Mouse (Mus musculus): Measurements from ENCODE around the gene Igf2r. TPM values are rescaled to one million over a fixed set of nuclear protein-coding genes. Genes with fewer than 3 reads are reported as not detected.

The Igf2r gene
- polyA plus RNA-seq, 1 experiment from 2014 or later = 52.3 TPM

- no peak overlapping the region for H3K27ac ChIP-seq (ENCODE audit: low read depth)
- WGBS = 51% methylated on average over 7 of the region's 7 CpGs
- H3K4me1 ChIP-seq (replicated peaks; ENCODE audit: control insufficient read depth, insufficient read depth, low read length) = peaks cover 5% of the 10 kb centered on the region
Measured at GRCm38 (mm10) chr17:12718251-12718650, 51.2 kb downstream of the Igf2r start.

GRCm38 (mm10) chr17:12717445-12717844 lies 52.0 kb downstream of the Igf2r start:
- no peaks in the 10 kb centered on the region for H3K27me3 ChIP-seq (replicated peaks; ENCODE audit: control insufficient read depth, insufficient read depth, low read length)
- ATAC-seq (replicated peaks; ENCODE audit: low FRiP score, low TSS enrichment, low read depth) (no peak), DNase-seq (ENCODE audit: low spot score) (no peak)
- no peak overlapping the region for H3K4me2 ChIP-seq (ENCODE audit: low read length)
- H3K9ac ChIP-seq (ENCODE audit: low read length) = no peak overlapping the region
- WGBS = 77% methylated on average over 4 of the region's 4 CpGs
- H3K4me1 ChIP-seq (replicated peaks; ENCODE audit: control insufficient read depth, insufficient read depth, low read length) = no peaks in the 10 kb centered on the region; the same call in none of the 2 replicates
- H3K27ac ChIP-seq (ENCODE audit: low read depth) = no peak overlapping the region
- H3K4me3 ChIP-seq (ENCODE audit: low read depth, low read length) = no peak overlapping the region
- no peaks in the 10 kb centered on the region for H3K9me3 ChIP-seq (ENCODE audit: control insufficient read depth, low read length)
- H3K36me3 ChIP-seq (ENCODE audit: control insufficient read depth, insufficient read depth, low read length) = peaks cover 95% of the 10 kb centered on the region

More at GRCm38 (mm10) chr17:12718251-12718650, 51.2 kb downstream of the Igf2r start:
- Histone ChIP-seq H3K36me3 (ENCODE audit: control insufficient read depth, insufficient read depth, low read length) (peaks cover 88% of the 10 kb centered on the region), H3K4me3 (ENCODE audit: low read depth, low read length) (no peak overlapping the region), H3K27me3 (replicated peaks; ENCODE audit: control insufficient read depth, insufficient read depth, low read length) (no peaks in the 10 kb centered on the region), H3K4me2 (ENCODE audit: low read length) (no peak overlapping the region), H3K9me3 (ENCODE audit: control insufficient read depth, low read length) (no peaks in the 10 kb centered on the region), H3K9ac (ENCODE audit: low read length) (no peak overlapping the region)
- ATAC-seq (replicated peaks; ENCODE audit: low FRiP score, low TSS enrichment, low read depth) (no peak), DNase-seq (ENCODE audit: low spot score) (no peak)

GRCm38 (mm10) chr17:12715032-12715431 lies 54.4 kb downstream of the Igf2r start:
- Histone ChIP-seq H3K4me1 (replicated peaks; ENCODE audit: control insufficient read depth, insufficient read depth, low read length) (no peaks in the 10 kb centered on the region; the same call in 1 of the 2 replicates), H3K4me3 (ENCODE audit: low read depth, low read length) (no peak overlapping the region), H3K27ac (ENCODE audit: low read depth) (no peak overlapping the region), H3K27me3 (replicated peaks; ENCODE audit: control insufficient read depth, insufficient read depth, low read length) (no peaks in the 10 kb centered on the region), H3K9ac (ENCODE audit: low read length) (no peak overlapping the region), H3K4me2 (ENCODE audit: low read length) (no peak overlapping the region), H3K36me3 (ENCODE audit: control insufficient read depth, insufficient read depth, low read length) (peaks cover 98% of the 10 kb centered on the region), H3K9me3 (ENCODE audit: control insufficient read depth, low read length) (no peaks in the 10 kb centered on the region)
- 53% methylated on average over 1 of the region's 1 CpGs for WGBS
- ATAC-seq (replicated peaks; ENCODE audit: low FRiP score, low TSS enrichment, low read depth) (no peak), DNase-seq (ENCODE audit: low spot score) (no peak)

- DNase-seq (ENCODE audit: low spot score) (no peak), ATAC-seq (replicated peaks; ENCODE audit: low FRiP score, low TSS enrichment, low read depth) (no peak)
- 67% methylated on average over 5 of the region's 5 CpGs for WGBS
- H3K9me3 ChIP-seq (ENCODE audit: control insufficient read depth, low read length) = no peaks in the 10 kb centered on the region
- H3K27me3 ChIP-seq (replicated peaks; ENCODE audit: control insufficient read depth, insufficient read depth, low read length) = no peaks in the 10 kb centered on the region
- H3K36me3 ChIP-seq (ENCODE audit: control insufficient read depth, insufficient read depth, low read length) = peaks cover 99% of the 10 kb centered on the region
- no peak overlapping the region for H3K27ac ChIP-seq (ENCODE audit: low read depth)
- no peak overlapping the region for H3K4me3 ChIP-seq (ENCODE audit: low read depth, low read length)
- H3K9ac ChIP-seq (ENCODE audit: low read length) = no peak overlapping the region
- no peak overlapping the region for H3K4me2 ChIP-seq (ENCODE audit: low read length)
- no peaks in the 10 kb centered on the region; the same call in 1 of the 2 replicates for H3K4me1 ChIP-seq (replicated peaks; ENCODE audit: control insufficient read depth, insufficient read depth, low read length)
Measured at GRCm38 (mm10) chr17:12714080-12714561, 55.3 kb downstream of the Igf2r start.

GRCm38 (mm10) chr17:12712993-12713392 lies 56.5 kb downstream of the Igf2r start:
- no peak for ATAC-seq (replicated peaks; ENCODE audit: low FRiP score, low TSS enrichment, low read depth)
- H3K36me3 ChIP-seq (ENCODE audit: control insufficient read depth, insufficient read depth, low read length) = peaks cover 99% of the 10 kb centered on the region
- no peak overlapping the region for H3K9ac ChIP-seq (ENCODE audit: low read length)
- H3K4me1 ChIP-seq (replicated peaks; ENCODE audit: control insufficient read depth, insufficient read depth, low read length) = no peaks in the 10 kb centered on the region; the same call in 1 of the 2 replicates
- no peaks in the 10 kb centered on the region for H3K9me3 ChIP-seq (ENCODE audit: control insufficient read depth, low read length)
- H3K27ac ChIP-seq (ENCODE audit: low read depth) = no peak overlapping the region
- DNase-seq (ENCODE audit: low spot score) = no peak
- no peak overlapping the region for H3K4me2 ChIP-seq (ENCODE audit: low read length)
- WGBS = 78% methylated on average over 3 of the region's 3 CpGs
- H3K27me3 ChIP-seq (replicated peaks; ENCODE audit: control insufficient read depth, insufficient read depth, low read length) = no peaks in the 10 kb centered on the region
- H3K4me3 ChIP-seq (ENCODE audit: low read depth, low read length) = no peak overlapping the region

- Histone ChIP-seq H3K9ac (ENCODE audit: low read length) (no peak overlapping the region), H3K4me1 (replicated peaks; ENCODE audit: control insufficient read depth, insufficient read depth, low read length) (no peaks in the 10 kb centered on the region), H3K4me3 (ENCODE audit: low read depth, low read length) (no peak overlapping the region), H3K9me3 (ENCODE audit: control insufficient read depth, low read length) (no peaks in the 10 kb centered on the region), H3K4me2 (ENCODE audit: low read length) (no peak overlapping the region), H3K27ac (ENCODE audit: low read depth) (no peak overlapping the region), H3K36me3 (ENCODE audit: control insufficient read depth, insufficient read depth, low read length) (peaks cover 98% of the 10 kb centered on the region), H3K27me3 (replicated peaks; ENCODE audit: control insufficient read depth, insufficient read depth, low read length) (no peaks in the 10 kb centered on the region)
- DNase-seq (ENCODE audit: low spot score) = no peak
- no peak for ATAC-seq (replicated peaks; ENCODE audit: low FRiP score, low TSS enrichment, low read depth)
Measured at GRCm38 (mm10) chr17:12712191-12712590, 57.3 kb downstream of the Igf2r start.

- H3K9ac ChIP-seq (ENCODE audit: low read length) = no peak overlapping the region
- 92% methylated on average over 2 of the region's 2 CpGs for WGBS
- peaks cover 91% of the 10 kb centered on the region for H3K36me3 ChIP-seq (ENCODE audit: control insufficient read depth, insufficient read depth, low read length)
- no peaks in the 10 kb centered on the region for H3K4me1 ChIP-seq (replicated peaks; ENCODE audit: control insufficient read depth, insufficient read depth, low read length)
- no peak overlapping the region for H3K27ac ChIP-seq (ENCODE audit: low read depth)
- H3K4me3 ChIP-seq (ENCODE audit: low read depth, low read length) = no peak overlapping the region
- no peak overlapping the region for H3K4me2 ChIP-seq (ENCODE audit: low read length)
- no peaks in the 10 kb centered on the region for H3K27me3 ChIP-seq (replicated peaks; ENCODE audit: control insufficient read depth, insufficient read depth, low read length)
- DNase-seq (ENCODE audit: low spot score) (no peak), ATAC-seq (replicated peaks; ENCODE audit: low FRiP score, low TSS enrichment, low read depth) (no peak)
- no peaks in the 10 kb centered on the region for H3K9me3 ChIP-seq (ENCODE audit: control insufficient read depth, low read length)
Measured at GRCm38 (mm10) chr17:12710976-12711375, 58.5 kb downstream of the Igf2r start.

- H3K9ac ChIP-seq (ENCODE audit: low read length) = no peak overlapping the region
- H3K27ac ChIP-seq (ENCODE audit: low read depth) = no peak overlapping the region
- ATAC-seq (replicated peaks; ENCODE audit: low FRiP score, low TSS enrichment, low read depth) (no peak), DNase-seq (ENCODE audit: low spot score) (no peak)
- no peaks in the 10 kb centered on the region for H3K27me3 ChIP-seq (replicated peaks; ENCODE audit: control insufficient read depth, insufficient read depth, low read length)
- H3K4me2 ChIP-seq (ENCODE audit: low read length) = no peak overlapping the region
- H3K4me1 ChIP-seq (replicated peaks; ENCODE audit: control insufficient read depth, insufficient read depth, low read length) = no peaks in the 10 kb centered on the region
- WGBS = 86% methylated on average over 13 of the region's 13 CpGs
- peaks cover 85% of the 10 kb centered on the region for H3K36me3 ChIP-seq (ENCODE audit: control insufficient read depth, insufficient read depth, low read length)
- H3K9me3 ChIP-seq (ENCODE audit: control insufficient read depth, low read length) = no peaks in the 10 kb centered on the region
- no peak overlapping the region for H3K4me3 ChIP-seq (ENCODE audit: low read depth, low read length)
Measured at GRCm38 (mm10) chr17:12710050-12710780, 59.2 kb downstream of the Igf2r start.

GRCm38 (mm10) chr17:12708398-12708797 lies 61.1 kb downstream of the Igf2r start:
- Histone ChIP-seq H3K36me3 (ENCODE audit: control insufficient read depth, insufficient read depth, low read length) (peaks cover 85% of the 10 kb centered on the region), H3K27ac (ENCODE audit: low read depth) (no peak overlapping the region)
- ATAC-seq (replicated peaks; ENCODE audit: low FRiP score, low TSS enrichment, low read depth) = no peak

More at GRCm38 (mm10) chr17:12708398-12708797, 61.1 kb downstream of the Igf2r start:
- WGBS = 89% methylated on average over 3 of the region's 3 CpGs
- no peak for DNase-seq (ENCODE audit: low spot score)
- Histone ChIP-seq H3K4me3 (ENCODE audit: low read depth, low read length) (no peak overlapping the region), H3K9ac (ENCODE audit: low read length) (no peak overlapping the region), H3K4me2 (ENCODE audit: low read length) (no peak overlapping the region), H3K4me1 (replicated peaks; ENCODE audit: control insufficient read depth, insufficient read depth, low read length) (no peaks in the 10 kb centered on the region), H3K9me3 (ENCODE audit: control insufficient read depth, low read length) (no peaks in the 10 kb centered on the region), H3K27me3 (replicated peaks; ENCODE audit: control insufficient read depth, insufficient read depth, low read length) (no peaks in the 10 kb centered on the region)
